In genomic region chr13:78318434-78318833, GRCm38 (mm10) we compare ENCODE assay signal across 17 mouse cellular contexts.
DNase-seq lines count a peak whose midpoint lies in the region; TF ChIP-seq lines count a peak whose summit lies in the region.
"Had no signal": no experiment of that assay in that cellular context is flagged by ENCODE, and none has a peak within 500 bp of the region (broad histone marks: within the 10 kb centered on the region; RNA-seq: fewer than 3 reads in every experiment).

No protein-coding gene starts in this region.

- H3K4me3 ChIP-seq in ES-E14 (ENCODE audit: insufficient read depth in 1 of 2, low read depth in 1 of 2, low read length in 2 of 2, poor library complexity in 1 of 2, severe bottlenecking in 1 of 2) = no peak overlapping the region
- H3K4me3 ChIP-seq: embryonic facial prominence, embryonic 10.5 days; embryonic facial prominence, embryonic 12.5 days; forebrain, embryonic 13.5 days; forebrain, embryonic 15.5 days had no signal

- in situ Hi-C loops in ES-E14 (cut with MboI; ENCODE audit: low sequenced_read_pairs in 2 of 2, unreplicated experiment in 2 of 2) = no loop called here

- H3K9me3 ChIP-seq in ES-E14 (ENCODE audit: control insufficient read depth, insufficient read depth, low read depth, low read length) = no peaks in the 10 kb centered on the region
- H3K9me3 ChIP-seq: embryonic facial prominence, embryonic 12.5 days had no signal

- H3K4me1 ChIP-seq in ES-E14 (ENCODE audit: control insufficient read depth in 2 of 2, insufficient read depth in 2 of 2, low read length in 2 of 2, poor library complexity in 1 of 2) = no peaks in the 10 kb centered on the region
- H3K4me1 ChIP-seq: embryonic facial prominence, embryonic 10.5 days; embryonic facial prominence, embryonic 12.5 days; forebrain, embryonic 13.5 days; forebrain, embryonic 15.5 days had no signal

- peak; percentile 59 for DNase-seq in ES-CJ7 (ENCODE audit: low read depth, low spot score)
- DNase-seq in ES-E14 (ENCODE audit: low read depth, low spot score) = peak; percentile 11
- DNase-seq in ZHBTc4 (ENCODE audit: low read depth, low spot score) = peak; percentile 73
- no peak for DNase-seq in thymus, postnatal 10 days (ENCODE audit: low spot score in 2 of 2)
- no peak for DNase-seq in adrenal gland, adult 2 months
- DNase-seq: adrenal gland, adult 8-10 months; adrenal gland, postnatal 14 days; adrenal gland, postnatal 36 days; cerebellum, adult 11-12 months; cerebellum, adult 2 months; cerebellum, adult 9-10 months; cerebellum, postnatal 10 days; cerebellum, postnatal 25 days had no signal

- H3K36me3 ChIP-seq in ES-E14 (ENCODE audit: control insufficient read depth, insufficient read depth, low read length, poor library complexity, severe bottlenecking) = no peaks in the 10 kb centered on the region
- H3K36me3 ChIP-seq: embryonic facial prominence, embryonic 10.5 days; embryonic facial prominence, embryonic 12.5 days; forebrain, embryonic 15.5 days had no signal

- no peak overlapping the region for H3K27ac ChIP-seq in ES-E14 (ENCODE audit: insufficient read depth, low read depth, low read length, poor library complexity, severe bottlenecking)
- H3K27ac ChIP-seq: embryonic facial prominence, embryonic 10.5 days; embryonic facial prominence, embryonic 12.5 days; forebrain, embryonic 13.5 days; forebrain, embryonic 15.5 days had no signal

- no peak overlapping the region for H3K9ac ChIP-seq in ES-E14 (ENCODE audit: insufficient read depth, low read depth, low read length, poor library complexity, severe bottlenecking)
- H3K9ac ChIP-seq: embryonic facial prominence, embryonic 12.5 days; forebrain, embryonic 13.5 days; forebrain, embryonic 15.5 days had no signal

TF ChIP-seq in ES-E14, 5 proteins besides CTCF, POLR2A, EP300 and RAD21:
- TF ChIP-seq ZC3H11A (IDR thresholded peaks at IDR 0.05; ENCODE audit: borderline replicate concordance, low read depth, low read length) = no peak
- no peak for TF ChIP-seq CHD2 (IDR thresholded peaks at IDR 0.05; ENCODE audit: low read depth, low read length)
- TF ChIP-seq MAFK (IDR thresholded peaks at IDR 0.05; ENCODE audit: insufficient read depth, low read depth, low read length) = no peak
- no peak for TF ChIP-seq ZNF384 (IDR thresholded peaks at IDR 0.05; ENCODE audit: low read depth, low read length)
- TF ChIP-seq HCFC1 (IDR thresholded peaks at IDR 0.05; ENCODE audit: borderline replicate concordance, insufficient read depth, low read length) = no peak
TF ChIP-seq in ES-E14: peak in this region for 0.

Comparison
In these comparisons a context has a peak if more than half of its experiments do, and no peak if none do; other contexts are left out.
1. DNase-seq: peak in ES-CJ7 (single experiment), ES-E14 (single experiment) and ZHBTc4 (single experiment); none in thymus, postnatal 10 days (0 of 2) and adrenal gland, adult 2 months (single experiment).